Mouse (Mus musculus): Measurements from ENCODE around the gene Atpaf2.

- TF ChIP-seq POLR2A (IDR thresholded peaks at IDR 0.05; ENCODE audit: insufficient read depth, low read depth, low read length) (no peak), CTCF (IDR thresholded peaks at IDR 0.05; ENCODE audit: insufficient read depth, low read depth, low read length) (no peak)
Observed at GRCm38 (mm10) chr11:60384762-60385421, 33.4 kb downstream of the Atpaf2 start.
